Mouse (Mus musculus): ENCODE data around the gene Disc1.

Gene Disc1

DNA sequence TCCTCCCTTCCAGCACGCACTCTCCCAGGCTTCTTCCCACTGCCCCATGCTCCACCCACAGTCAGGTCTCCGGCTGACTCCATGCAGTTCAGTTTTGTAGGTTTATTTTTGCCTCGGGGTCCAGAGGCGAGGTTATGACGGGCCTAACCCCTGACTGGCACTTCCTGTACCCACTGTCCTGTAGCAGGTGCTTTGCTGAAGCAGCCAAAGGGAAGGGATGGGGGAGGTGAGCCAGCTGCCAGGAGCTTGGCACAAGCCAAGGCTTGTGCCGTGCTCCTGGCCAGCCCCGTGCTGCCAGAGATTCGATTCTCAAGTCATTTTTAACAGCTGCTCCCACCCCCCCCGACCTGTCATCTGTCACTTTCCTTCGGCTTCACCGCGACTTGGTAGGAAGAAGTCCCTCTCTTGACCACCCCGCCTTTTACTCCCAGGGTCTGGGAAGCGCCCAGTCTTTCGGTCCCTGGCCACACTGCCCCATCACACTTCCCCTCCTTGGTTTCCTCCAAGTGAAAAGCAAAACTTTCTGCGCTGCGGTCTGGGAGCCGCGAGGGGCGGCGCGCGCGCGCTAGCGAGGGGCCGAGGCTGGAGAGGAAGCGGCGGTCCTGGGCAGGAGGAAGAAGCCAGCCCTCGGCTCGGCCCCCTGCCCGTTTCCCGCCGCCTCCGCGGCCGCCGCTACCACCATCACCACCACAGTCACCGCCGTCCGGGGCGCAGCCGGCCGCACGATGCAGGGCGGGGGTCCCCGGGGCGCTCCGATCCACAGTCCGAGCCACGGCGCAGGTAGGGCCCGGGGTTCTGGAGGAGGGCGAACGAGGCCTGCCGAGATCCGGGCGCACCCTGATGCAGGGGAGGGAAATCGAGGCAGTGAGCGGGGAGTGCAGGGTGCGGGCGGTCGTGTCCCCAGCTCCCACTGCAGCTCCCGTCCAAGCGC is at the start of gene Disc1:
TSS of gene Disc1 (plus strand) at position 691 of the 931 bp plus-strand sequence.
- DNase-seq (ENCODE audit: low spot score in 2 of 2) = peak; percentile 35 to 39

DNA sequence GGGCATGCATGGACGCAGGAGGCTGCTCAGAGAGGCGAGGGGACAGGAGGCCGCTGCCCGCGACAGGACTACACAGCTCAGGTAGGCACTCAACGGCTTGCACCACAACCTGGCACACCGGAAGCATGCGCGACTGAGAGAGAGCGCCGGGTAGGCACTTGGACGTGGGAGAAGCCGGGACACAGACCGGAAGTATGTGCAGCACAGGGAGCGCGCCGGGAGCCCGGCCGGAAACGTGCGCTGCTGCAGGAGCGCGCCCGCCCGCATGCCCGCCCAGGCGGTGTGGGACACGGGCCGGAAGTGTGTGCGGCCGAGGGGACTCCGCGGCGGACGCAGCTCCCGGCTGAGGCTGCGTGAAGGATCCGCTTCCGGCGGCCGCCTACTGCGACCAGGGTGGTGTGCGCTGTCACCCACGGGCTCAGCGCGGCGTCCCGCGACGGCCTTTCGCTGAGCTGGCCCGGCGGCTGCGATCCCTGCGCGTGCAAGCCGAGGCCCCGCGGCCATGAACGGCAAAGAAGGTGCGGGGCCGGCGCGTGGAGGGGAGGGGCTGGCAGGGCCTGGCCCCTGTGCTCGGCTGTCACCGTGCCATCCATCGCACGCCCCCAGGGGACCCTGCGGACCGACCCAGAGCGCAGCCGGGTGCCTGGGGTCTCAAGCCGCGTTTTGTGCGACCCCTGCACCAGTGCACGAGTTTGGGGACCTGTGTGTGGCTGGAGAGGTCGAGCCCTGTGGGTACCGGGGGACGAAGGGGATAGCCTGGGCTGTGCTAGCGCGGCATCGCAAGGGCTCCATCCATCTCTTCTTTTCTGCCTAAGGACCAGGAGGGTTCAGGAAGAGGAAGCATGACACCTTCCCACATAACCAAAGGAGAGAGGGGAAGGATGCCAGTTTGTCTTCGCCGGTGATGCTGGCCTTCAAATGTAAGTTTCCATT is 41.0 kb upstream of the Disc1 start, which contains the start of gene Tsnax:
TSS of gene Tsnax (plus strand) at position 303 of the 933 bp plus-strand sequence.
- DNase-seq (ENCODE audit: low spot score in 2 of 2) = peak; percentile 84

DNA sequence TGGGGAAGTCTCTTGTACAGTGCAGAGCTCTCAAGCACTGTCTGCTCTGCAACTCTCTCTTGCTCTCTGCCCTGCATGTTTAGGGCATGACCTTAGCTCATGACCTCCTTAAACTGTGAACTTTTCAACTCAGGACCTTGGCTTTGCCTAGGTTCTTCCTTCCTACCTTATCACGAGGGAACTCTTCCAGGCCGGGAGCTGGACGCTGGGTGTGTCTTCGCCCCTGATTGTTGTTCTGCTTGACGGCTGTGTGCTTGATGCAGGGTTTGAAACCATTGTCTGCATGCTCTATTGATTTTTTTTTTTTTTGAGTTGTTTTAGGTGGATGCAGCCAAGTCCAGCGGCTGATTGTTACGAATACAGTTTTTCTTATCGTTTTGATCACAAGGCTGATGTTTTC is 29.9 kb upstream of the Disc1 start:
- DNase-seq (ENCODE audit: low spot score in 2 of 2) = no peak

DNA sequence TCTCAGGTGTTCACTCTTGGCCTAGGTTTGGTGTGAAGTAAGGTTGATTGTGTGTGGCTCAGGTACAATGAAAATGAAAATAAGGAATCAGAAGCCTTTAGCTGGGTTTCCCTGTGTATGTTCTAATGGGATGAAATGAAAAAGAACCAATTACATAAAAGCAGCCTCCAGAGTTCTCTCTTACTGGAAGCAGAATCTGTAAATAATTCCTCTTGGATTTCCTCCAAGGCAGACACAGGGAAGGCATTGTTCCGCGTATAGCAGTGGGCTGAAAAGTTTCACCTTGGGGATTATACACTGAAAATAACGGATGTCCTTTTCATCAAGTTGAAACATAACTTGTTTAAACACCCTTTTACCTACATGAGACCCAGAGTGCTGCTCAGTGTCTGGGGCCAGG is 26.8 kb upstream of the Disc1 start:
- DNase-seq (ENCODE audit: low spot score in 2 of 2) = no peak

DNA sequence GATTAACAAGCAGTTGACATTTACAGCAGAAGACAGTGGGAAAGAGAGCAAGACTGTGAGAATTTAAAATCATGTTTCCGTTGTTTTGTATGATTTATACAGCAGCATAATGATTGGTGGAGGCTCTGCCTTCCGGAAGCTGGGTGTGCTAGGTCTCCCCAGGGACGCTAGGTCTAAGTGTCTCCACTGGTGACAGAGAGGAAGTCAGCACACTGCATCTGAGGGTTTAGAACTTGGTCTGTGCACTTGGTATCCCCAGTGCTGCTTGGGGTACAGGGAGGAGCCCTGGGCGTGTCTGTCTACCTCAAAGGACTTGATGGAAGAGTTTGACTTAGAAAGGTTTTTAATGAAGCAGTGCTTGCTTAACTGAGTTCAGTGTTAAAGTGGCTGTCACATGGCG is 25.2 kb upstream of the Disc1 start:
- peak; percentile 72 to 73 for DNase-seq (ENCODE audit: low spot score in 2 of 2)

DNA sequence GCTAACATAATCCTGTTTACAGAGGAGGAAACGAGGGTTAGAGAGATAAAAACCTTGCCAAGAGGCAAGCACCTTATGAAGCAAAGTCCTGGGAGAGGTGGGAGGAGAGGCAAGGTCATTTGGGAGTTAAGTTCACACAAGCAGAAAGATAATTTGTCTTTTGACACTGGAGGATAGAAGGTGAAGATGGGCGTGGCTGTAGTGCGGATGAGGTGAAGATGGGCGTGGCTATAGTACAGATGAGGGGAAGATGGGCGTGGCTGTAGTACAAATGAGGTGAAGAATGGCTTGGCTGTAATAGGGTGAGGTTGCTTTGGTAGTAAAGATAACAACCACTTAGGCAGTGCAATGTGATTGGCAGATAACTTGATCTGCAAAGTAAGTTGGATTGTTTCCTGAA is 22.7 kb upstream of the Disc1 start:
- no peak for DNase-seq (ENCODE audit: low spot score in 2 of 2)

GRCm38 (mm10) chr8:125034669-125035068 is 19.3 kb upstream of the Disc1 start:
- peak; percentile 31 to 53 for DNase-seq (ENCODE audit: low spot score in 2 of 2)

- DNase-seq (ENCODE audit: low spot score in 2 of 2) = no peak
These were observed 16.9 kb upstream of the Disc1 start for GRCm38 (mm10) chr8:125037081-125037480.

GRCm38 (mm10) chr8:125038731-125039130 is 15.3 kb upstream of the Disc1 start:
- no peak for DNase-seq (ENCODE audit: low spot score in 2 of 2)

DNA sequence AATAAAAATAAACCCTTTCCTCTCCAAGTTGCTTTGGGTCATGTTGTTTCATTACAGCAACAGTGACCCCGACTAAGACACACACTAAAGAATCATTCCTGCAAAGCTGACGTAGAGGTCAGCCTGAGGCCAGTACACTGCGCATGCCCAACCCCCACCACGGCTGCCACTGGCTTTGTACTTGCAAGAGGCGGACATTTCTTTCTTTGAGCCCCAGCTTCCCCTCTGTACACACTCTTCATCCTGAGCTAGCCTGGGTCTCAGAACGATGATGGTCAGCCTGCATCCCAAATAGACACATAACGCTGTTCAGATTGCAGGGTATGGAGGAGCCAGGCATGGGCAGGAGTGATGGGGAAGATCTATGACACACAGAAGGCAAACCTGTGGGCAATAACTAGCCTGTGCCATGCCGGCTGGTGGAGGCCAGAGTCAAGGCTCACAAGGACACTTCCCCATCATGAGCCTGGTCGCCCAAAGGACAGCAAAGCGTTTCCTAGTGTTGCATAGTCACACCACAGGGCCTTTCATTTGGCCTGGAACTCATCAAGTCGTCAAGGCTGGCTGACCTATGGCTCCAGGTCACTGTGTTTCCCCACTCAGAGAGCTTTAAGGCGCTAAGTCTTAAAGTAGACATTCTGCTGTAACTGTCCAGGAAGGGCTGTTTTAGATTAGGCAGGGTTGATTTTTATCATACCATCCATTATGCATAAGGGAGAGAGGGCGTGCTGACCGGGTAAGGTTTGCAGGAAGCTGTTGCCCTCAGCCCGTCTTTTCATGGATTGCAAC is 13.2 kb upstream of the Disc1 start:
- no peak for DNase-seq (ENCODE audit: low spot score in 2 of 2)

GRCm38 (mm10) chr8:125041496-125041895 is 12.5 kb upstream of the Disc1 start:
- no peak for DNase-seq (ENCODE audit: low spot score in 2 of 2)

- DNase-seq (ENCODE audit: low spot score in 2 of 2) = no peak
These were observed 10.6 kb upstream of the Disc1 start for GRCm38 (mm10) chr8:125043394-125043793.

GRCm38 (mm10) chr8:125043935-125044334 is 10.1 kb upstream of the Disc1 start:
- no peak for DNase-seq (ENCODE audit: low spot score in 2 of 2)

GRCm38 (mm10) chr8:125045760-125046159 is 8.2 kb upstream of the Disc1 start:
- no peak for DNase-seq (ENCODE audit: low spot score in 2 of 2)

- no peak for DNase-seq (ENCODE audit: low spot score in 2 of 2)
These were observed 4.8 kb upstream of the Disc1 start for GRCm38 (mm10) chr8:125049051-125049750.

- DNase-seq (ENCODE audit: low spot score in 2 of 2) = no peak
These were observed 4.2 kb upstream of the Disc1 start for GRCm38 (mm10) chr8:125049826-125050225.

- peak; percentile 44 to 58 for DNase-seq (ENCODE audit: low spot score in 2 of 2)
These were observed 2.0 kb upstream of the Disc1 start for GRCm38 (mm10) chr8:125052026-125052425.

GRCm38 (mm10) chr8:125054436-125054810 is 428 bp downstream of the Disc1 start:
- peak; percentile 48 to 57 for DNase-seq (ENCODE audit: low spot score in 2 of 2)

DNA sequence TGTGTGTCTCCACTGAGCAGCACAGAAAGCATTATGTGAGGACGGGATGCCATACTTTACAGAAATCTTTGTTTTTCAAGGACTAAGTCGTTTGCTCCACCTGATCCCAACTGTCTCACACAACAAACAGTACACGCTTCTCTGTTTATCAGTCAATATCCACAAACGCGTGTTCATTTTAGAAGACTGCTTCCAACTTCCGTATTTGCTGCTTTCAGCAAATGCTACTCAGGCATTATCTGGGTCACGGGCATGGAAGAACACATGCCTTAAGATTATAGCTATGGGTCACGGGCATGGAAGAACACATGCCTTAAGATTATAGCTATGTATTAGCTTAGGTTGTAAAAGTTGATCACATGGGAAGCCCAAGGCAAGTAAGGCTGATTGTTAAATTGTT is 6.9 kb downstream of the Disc1 start:
- DNase-seq (ENCODE audit: low spot score in 2 of 2) = no peak

DNA sequence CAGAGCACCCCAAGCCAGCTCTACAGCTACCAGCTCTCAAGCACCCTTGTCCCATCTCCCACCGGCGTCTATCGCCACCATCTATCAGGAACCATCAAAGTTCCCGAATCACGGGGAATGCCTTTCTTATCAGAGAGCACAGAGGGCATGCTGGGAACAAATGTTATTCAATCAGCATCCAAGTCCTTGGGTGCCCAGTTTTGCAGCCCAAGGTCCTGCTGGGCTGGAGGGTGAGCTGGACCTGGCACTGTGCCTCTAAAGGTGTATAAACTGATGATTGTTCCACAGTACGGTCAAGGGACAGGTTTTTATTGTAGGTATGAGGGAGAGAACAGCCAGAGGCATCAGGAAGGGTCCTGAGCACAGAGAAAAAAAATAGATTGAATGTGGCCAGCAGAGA is 11.6 kb downstream of the Disc1 start:
- DNase-seq (ENCODE audit: low spot score in 2 of 2) = no peak
